Mouse (Mus musculus) MEL (cell line): ENCODE measurements at regions not wholly inside any gene's neighbourhood (a gene's known extent, or its start where the extent isn't known, plus 50 kb on each side); places are given as distances from the start of the nearest gene placed in this dataset.

ENCODE experiments used
- DNase-seq: peaks from one replicate; pipeline ENCODE4 v3.0.0; 2011; ENCODE audit warnings: low read depth, low spot score
- H3K27ac ChIP-seq: 2 replicates; pipeline ENCODE4 v1.5.1; 2012; ENCODE audit warnings: low read depth, mild to moderate bottlenecking, control low read depth, low read length, moderate library complexity; ENCODE audit not compliant: control insufficient read depth
- H3K27me3 ChIP-seq, 2 experiments: fragments of 150-350 bp in 1 of 2; sonication (generic) in 1 of 2; 2 replicates each; pipeline ENCODE4 v1.6.1; 2012; ENCODE audit warnings: low read length in 2 of 2, mild to moderate bottlenecking in 2 of 2, improper control_type of control experiment in 1 of 2, moderate library complexity in 1 of 2; ENCODE audit not compliant: insufficient read depth in 2 of 2, control insufficient read depth in 1 of 2
- H3K36me3 ChIP-seq, 2 experiments: 2 replicates each; pipeline ENCODE4 v1.6.1; 2012 to 2014; ENCODE audit warnings: low read length in 2 of 2, improper control_type of control experiment in 1 of 2, inconsistent platforms in 1 of 2, mild to moderate bottlenecking in 1 of 2; ENCODE audit not compliant: insufficient read depth in 2 of 2, control insufficient read depth in 1 of 2
- H3K4me1 ChIP-seq, 2 experiments: fragments of 150-350 bp in 1 of 2; sonication (generic) in 1 of 2; 2 replicates each; pipeline ENCODE4 v1.6.1; 2012; ENCODE audit warnings: low read length in 2 of 2, improper control_type of control experiment in 1 of 2, mild to moderate bottlenecking in 1 of 2; ENCODE audit not compliant: insufficient read depth in 2 of 2, control insufficient read depth in 1 of 2
- H3K4me3 ChIP-seq, 2 experiments: fragments of 150-350 bp in 1 of 2; sonication (generic) in 1 of 2; 2 replicates each; pipeline ENCODE4 v1.5.1; 2012; ENCODE audit warnings: low read depth in 2 of 2, low read length in 2 of 2, mild to moderate bottlenecking in 2 of 2, moderate library complexity in 2 of 2, control low read depth in 1 of 2, improper control_type of control experiment in 1 of 2; ENCODE audit not compliant: control insufficient read depth in 1 of 2, insufficient read depth in 1 of 2
- H3K79me2 ChIP-seq: 2 replicates; pipeline ENCODE4 v1.6.1; 2012; ENCODE audit warnings: mild to moderate bottlenecking, low read length, moderate library complexity; ENCODE audit not compliant: control insufficient read depth, poor library complexity, insufficient read depth
- H3K9ac ChIP-seq: 2 replicates; pipeline ENCODE4 v1.6.1; 2012; ENCODE audit warnings: low read depth, mild to moderate bottlenecking, control low read depth, low read length, moderate library complexity; ENCODE audit not compliant: control insufficient read depth, poor library complexity, severe bottlenecking
- H3K9me3 ChIP-seq: fragments of 150-350 bp; sonication (generic); replicated peaks from 2 replicates; pipeline ENCODE4 v1.6.1; 2012; ENCODE audit warnings: mild to moderate bottlenecking, low read length, improper control_type of control experiment, moderate library complexity; ENCODE audit not compliant: insufficient read depth
- CHD1 ChIP-seq: IDR thresholded peaks from 2 replicates; pipeline ENCODE4 v1.6.1; 2012; ENCODE audit warnings: low read depth, mild to moderate bottlenecking, inconsistent platforms, low read length, improper control_type of control experiment
- CTCF ChIP-seq, 3 experiments: IDR thresholded peaks in 2 of 3; conservative IDR thresholded peaks in 1 of 3; 2 replicates each; pipeline ENCODE4 v1.5.1; 2011 to 2012; ENCODE audit warnings: low read length in 3 of 3, low read depth in 2 of 3, mild to moderate bottlenecking in 2 of 3, improper control_type of control experiment in 1 of 3, inconsistent platforms in 1 of 3, mixed read lengths in 1 of 3, moderate library complexity in 1 of 3; ENCODE audit not compliant: control insufficient read depth in 1 of 3, insufficient read depth in 1 of 3, poor library complexity in 1 of 3, severe bottlenecking in 1 of 3
- E2F4 ChIP-seq: IDR thresholded peaks from 2 replicates; pipeline ENCODE4 v1.6.1; 2011; ENCODE audit warnings: low read depth, low read length, improper control_type of control experiment, borderline replicate concordance
- ELF1 ChIP-seq: IDR thresholded peaks from 2 replicates; pipeline ENCODE4 v1.6.1; 2014; ENCODE audit warnings: low read depth, mild to moderate bottlenecking, inconsistent platforms, low read length, improper control_type of control experiment, moderate library complexity
- MAFK ChIP-seq: IDR thresholded peaks from 2 replicates; pipeline ENCODE4 v1.6.1; 2011; ENCODE audit warnings: low read depth, mild to moderate bottlenecking, low read length, improper control_type of control experiment, borderline replicate concordance
- MAX ChIP-seq: IDR thresholded peaks from 2 replicates; pipeline ENCODE4 v1.6.1; 2011; ENCODE audit warnings: low read length, improper control_type of control experiment
- MAZ ChIP-seq: IDR thresholded peaks from 2 replicates; pipeline ENCODE4 v1.6.1; 2012; ENCODE audit warnings: low read depth, mild to moderate bottlenecking, inconsistent platforms, low read length, improper control_type of control experiment
- MEF2A ChIP-seq: IDR thresholded peaks from 2 replicates; pipeline ENCODE4 v1.6.1; 2014; ENCODE audit warnings: low read depth, mild to moderate bottlenecking, inconsistent platforms, low read length, improper control_type of control experiment; ENCODE audit not compliant: poor library complexity, insufficient replicate concordance, severe bottlenecking; ENCODE audit errors: extremely low read depth
- MXI1 ChIP-seq: IDR thresholded peaks from 2 replicates; pipeline ENCODE4 v1.6.1; 2011; ENCODE audit warnings: mild to moderate bottlenecking, low read depth, low read length, improper control_type of control experiment
- MYB ChIP-seq: IDR thresholded peaks from 2 replicates; pipeline ENCODE4 v1.6.1; 2011; ENCODE audit warnings: mild to moderate bottlenecking, low read depth, low read length, improper control_type of control experiment
- MYC ChIP-seq: IDR thresholded peaks from 2 replicates; pipeline ENCODE4 v1.6.1; 2011; ENCODE audit warnings: low read depth, mild to moderate bottlenecking, low read length, improper control_type of control experiment, moderate library complexity
- POLR2A ChIP-seq, 2 experiments: IDR thresholded peaks; 2 replicates each; pipeline ENCODE4 v1.6.1; 2011 to 2012; ENCODE audit warnings: low read length in 2 of 2, mild to moderate bottlenecking in 2 of 2, control low read depth in 1 of 2, improper control_type of control experiment in 1 of 2, low read depth in 1 of 2, moderate library complexity in 1 of 2; ENCODE audit not compliant: control insufficient read depth in 1 of 2, insufficient read depth in 1 of 2, poor library complexity in 1 of 2
- RAD21 ChIP-seq: IDR thresholded peaks from 2 replicates; pipeline ENCODE4 v1.6.1; 2011; ENCODE audit warnings: mild to moderate bottlenecking, low read depth, low read length, improper control_type of control experiment
- SIN3A ChIP-seq: IDR thresholded peaks from 2 replicates; pipeline ENCODE4 v1.6.1; 2012; ENCODE audit warnings: low read length, improper control_type of control experiment, inconsistent platforms
- SMC3 ChIP-seq: IDR thresholded peaks from 2 replicates; pipeline ENCODE4 v1.6.1; 2011; ENCODE audit warnings: low read depth, low read length, improper control_type of control experiment
- USF1 ChIP-seq: IDR thresholded peaks from 2 replicates; pipeline ENCODE4 v1.6.1; 2014; ENCODE audit warnings: low read depth, mild to moderate bottlenecking, inconsistent platforms, low read length, improper control_type of control experiment, moderate library complexity
- USF2 ChIP-seq, 2 experiments: IDR thresholded peaks; 2 replicates each; pipeline ENCODE4 v1.6.1; 2011 to 2012; ENCODE audit warnings: improper control_type of control experiment in 2 of 2, low read length in 2 of 2, borderline replicate concordance in 1 of 2, inconsistent platforms in 1 of 2, low read depth in 1 of 2, mild to moderate bottlenecking in 1 of 2; ENCODE audit not compliant: insufficient read depth in 1 of 2
- ZC3H11A ChIP-seq: IDR thresholded peaks from 2 replicates; pipeline ENCODE4 v1.6.1; 2012; ENCODE audit warnings: low read depth, mild to moderate bottlenecking, inconsistent platforms, low read length, improper control_type of control experiment
- ZMIZ1 ChIP-seq: IDR thresholded peaks from 2 replicates; pipeline ENCODE4 v1.6.1; 2012; ENCODE audit warnings: low read depth, mild to moderate bottlenecking, inconsistent platforms, low read length, improper control_type of control experiment, moderate library complexity

GRCm38 (mm10) chr12:31168221-31168890 is 72.2 kb upstream of the Gm6993 start:
- no peaks in the 10 kb centered on the region for H3K79me2 ChIP-seq
- no peak overlapping the region for H3K27ac ChIP-seq
- H3K9me3 ChIP-seq, result no peaks in the 10 kb centered on the region
- TF ChIP-seq CTCF (IDR thresholded peaks at IDR 0.05 in 2 of 3, conservative IDR thresholded peaks at IDR 0.05 in 1 of 3; ENCODE audit: control insufficient read depth in 1 of 3, insufficient read depth in 1 of 3, low read depth in 2 of 3, low read length in 3 of 3, poor library complexity in 1 of 3, severe bottlenecking in 1 of 3) (peak in 2 of 3 experiments; percentile 41 to 54; a peak in 4 of 6 replicates), SMC3 (peak; percentile 44), MYB (no peak)
- H3K4me1 ChIP-seq, result no peaks in the 10 kb centered on the region
- H3K27me3 ChIP-seq, result no peaks in the 10 kb centered on the region
- H3K9ac ChIP-seq, result no peak overlapping the region
- H3K36me3 ChIP-seq, result no peaks in the 10 kb centered on the region
- no peak overlapping the region for H3K4me3 ChIP-seq
- DNase-seq, result peak; percentile 22

GRCm38 (mm10) chr12:31170111-31170510 is 70.5 kb upstream of the Gm6993 start:
- Histone ChIP-seq H3K36me3 (no peaks in the 10 kb centered on the region), H3K4me3 (no peak overlapping the region), H3K27ac (no peak overlapping the region), H3K9ac (no peak overlapping the region), H3K4me1 (no peaks in the 10 kb centered on the region), H3K79me2 (no peaks in the 10 kb centered on the region)
- no peak for DNase-seq
- TF ChIP-seq MXI1, result no peak
- TF ChIP-seq ZC3H11A, result no peak
- no peak for TF ChIP-seq USF2 (IDR thresholded peaks at IDR 0.05; ENCODE audit: borderline replicate concordance in 1 of 2, insufficient read depth in 1 of 2, low read depth in 1 of 2, low read length in 2 of 2)
- TF ChIP-seq MYC, result no peak
- TF ChIP-seq MEF2A, result no peak
- no peak for TF ChIP-seq MYB
- TF ChIP-seq RAD21, result no peak
- TF ChIP-seq, all 39 proteins: peak for 0
- H3K27me3 ChIP-seq, result no peaks in the 10 kb centered on the region
- H3K9me3 ChIP-seq, result no peaks in the 10 kb centered on the region

GRCm38 (mm10) chr12:31170546-31171160 is 69.9 kb upstream of the Gm6993 start:
- TF ChIP-seq RAD21 (no peak), CHD1 (no peak), MAX (no peak), USF2 (IDR thresholded peaks at IDR 0.05; ENCODE audit: borderline replicate concordance in 1 of 2, insufficient read depth in 1 of 2, low read depth in 1 of 2, low read length in 2 of 2) (no peak), ZC3H11A (no peak), USF1 (no peak), ZMIZ1 (no peak), E2F4 (no peak), CTCF (IDR thresholded peaks at IDR 0.05 in 2 of 3, conservative IDR thresholded peaks at IDR 0.05 in 1 of 3; ENCODE audit: control insufficient read depth in 1 of 3, insufficient read depth in 1 of 3, low read depth in 2 of 3, low read length in 3 of 3, poor library complexity in 1 of 3, severe bottlenecking in 1 of 3) (no peak), SIN3A (no peak), ELF1 (no peak), MAFK (no peak), MAZ (no peak), POLR2A (IDR thresholded peaks at IDR 0.05; ENCODE audit: control insufficient read depth in 1 of 2, insufficient read depth in 1 of 2, low read depth in 1 of 2, low read length in 2 of 2, poor library complexity in 1 of 2) (no peak)
- no peak overlapping the region for H3K4me3 ChIP-seq
- no peak overlapping the region for H3K9ac ChIP-seq
- H3K4me1 ChIP-seq, result no peaks in the 10 kb centered on the region
- no peak for DNase-seq
- no peaks in the 10 kb centered on the region for H3K27me3 ChIP-seq
- H3K9me3 ChIP-seq, result no peaks in the 10 kb centered on the region
- no peak overlapping the region for H3K27ac ChIP-seq
- no peaks in the 10 kb centered on the region for H3K36me3 ChIP-seq
- no peaks in the 10 kb centered on the region for H3K79me2 ChIP-seq
